Mouse (Mus musculus): ENCODE measurements around the gene Robo3. TPM values are rescaled to one million over a fixed set of nuclear protein-coding genes. Genes with fewer than 3 reads are reported as not detected.
A peak's percentile ranks its signal among the peaks of the same experiment; 100 is the strongest.

The Robo3 gene
- polyA plus RNA-seq, 1 experiment from 2014 or later = 0.06 TPM

- Histone ChIP-seq H3K36me3 (replicated peaks; ENCODE audit: insufficient read depth, low read length) (no peaks in the 10 kb centered on the region), H3K4me3 (ENCODE audit: low read depth, low read length) (no peak overlapping the region), H3K27me3 (ENCODE audit: insufficient read depth, low read length) (peaks cover 56% of the 10 kb centered on the region), H3K4me1 (ENCODE audit: insufficient read depth) (no peaks in the 10 kb centered on the region; the same call in 1 of the 2 replicates), H3K9me3 (ENCODE audit: low read length) (no peaks in the 10 kb centered on the region), H3K4me2 (ENCODE audit: low read depth, low read length) (no peak overlapping the region), H3K9ac (replicated peaks) (no peak overlapping the region), H3K27ac (ENCODE audit: low read depth) (no peak overlapping the region)
- no peak for TF ChIP-seq EP300 (IDR thresholded peaks at IDR 0.05; ENCODE audit: low read depth)
- ATAC-seq (no peak), DNase-seq (no peak)
- 3% methylated on average over 18 of the region's 18 CpGs for WGBS (ENCODE audit: insufficient replicate concordance)
These were observed 946 bp upstream of the Robo3 start for GRCm38 (mm10) chr9:37433823-37434560.

DNA sequence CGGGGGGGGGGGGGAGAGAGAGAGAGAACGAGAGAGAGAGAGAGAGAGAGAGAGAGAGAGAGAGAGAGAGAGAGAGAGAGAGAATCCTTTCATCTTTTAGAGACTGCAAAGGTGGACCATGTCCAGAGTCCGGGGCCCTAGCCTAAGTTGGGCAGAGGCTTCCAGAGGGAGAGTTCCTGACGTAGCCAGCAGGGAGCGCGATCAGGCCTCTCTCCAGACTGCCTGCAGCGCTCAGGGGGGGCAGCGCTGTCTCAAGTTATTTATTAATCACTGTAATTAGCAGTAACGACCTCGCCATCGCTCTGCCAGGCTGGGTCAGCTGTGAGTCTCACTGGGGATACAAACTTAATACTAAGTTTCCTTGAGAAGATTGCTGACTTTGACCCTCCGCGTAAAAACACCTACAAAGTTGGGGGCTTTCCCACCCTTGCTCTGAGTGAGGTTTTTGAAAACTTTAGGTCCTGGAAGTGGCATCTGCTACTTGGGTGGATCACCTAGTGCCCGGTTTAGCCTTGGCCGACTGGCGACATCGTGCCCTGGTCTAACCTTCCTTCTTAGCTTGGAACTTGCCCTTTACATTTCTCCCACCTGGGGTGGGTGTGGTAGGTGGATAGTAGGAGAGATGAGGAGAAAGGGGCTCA lies 900 bp downstream of the Robo3 start:
- WGBS (ENCODE audit: insufficient replicate concordance) = 2% methylated on average over 16 of the region's 17 CpGs
- Histone ChIP-seq H3K27ac (ENCODE audit: low read depth) (no peak overlapping the region), H3K36me3 (replicated peaks; ENCODE audit: insufficient read depth, low read length) (no peaks in the 10 kb centered on the region), H3K4me3 (ENCODE audit: low read depth, low read length) (no peak overlapping the region), H3K9me3 (ENCODE audit: low read length) (no peaks in the 10 kb centered on the region), H3K4me2 (ENCODE audit: low read depth, low read length) (0 out of 2 replicates have a peak overlapping the region, but pooled peaks have one; percentile 4), H3K4me1 (ENCODE audit: insufficient read depth) (no peaks in the 10 kb centered on the region; the same call in 1 of the 2 replicates), H3K9ac (replicated peaks) (no peak overlapping the region), H3K27me3 (ENCODE audit: insufficient read depth, low read length) (peaks cover 64% of the 10 kb centered on the region)
- TF ChIP-seq EP300 (IDR thresholded peaks at IDR 0.05; ENCODE audit: low read depth) (no peak), CTCF (IDR thresholded peaks at IDR 0.05; ENCODE audit: low read depth) (peak; percentile 56)
- 0 out of 2 replicates have a peak, but pooled peaks have one; percentile 51 for ATAC-seq
- peak; percentile 55 for DNase-seq

GRCm38 (mm10) chr9:37430582-37430981 lies 2.5 kb downstream of the Robo3 start:
- no peaks in the 10 kb centered on the region for H3K36me3 ChIP-seq (replicated peaks; ENCODE audit: insufficient read depth, low read length)
- WGBS (ENCODE audit: insufficient replicate concordance) = 3% methylated on average over 12 of the region's 12 CpGs
- H3K9me3 ChIP-seq (ENCODE audit: low read length) = no peaks in the 10 kb centered on the region
- H3K4me1 ChIP-seq (ENCODE audit: insufficient read depth) = no peaks in the 10 kb centered on the region; the same call in 1 of the 2 replicates
- no peak overlapping the region for H3K4me3 ChIP-seq (ENCODE audit: low read depth, low read length)
- H3K27ac ChIP-seq (ENCODE audit: low read depth) = no peak overlapping the region
- peak; percentile 86 for DNase-seq
- ATAC-seq = peak; percentile 68
- H3K4me2 ChIP-seq (ENCODE audit: low read depth, low read length) = no peak overlapping the region
- TF ChIP-seq EP300 (IDR thresholded peaks at IDR 0.05; ENCODE audit: low read depth) (no peak), CTCF (IDR thresholded peaks at IDR 0.05; ENCODE audit: low read depth) (peak; percentile 92)
- peaks cover 64% of the 10 kb centered on the region for H3K27me3 ChIP-seq (ENCODE audit: insufficient read depth, low read length)
- no peak overlapping the region for H3K9ac ChIP-seq (replicated peaks)

- no peak overlapping the region for H3K4me2 ChIP-seq (ENCODE audit: low read depth, low read length)
- H3K36me3 ChIP-seq (replicated peaks; ENCODE audit: insufficient read depth, low read length) = no peaks in the 10 kb centered on the region
- TF ChIP-seq CTCF (IDR thresholded peaks at IDR 0.05; ENCODE audit: low read depth) (no peak), EP300 (IDR thresholded peaks at IDR 0.05; ENCODE audit: low read depth) (no peak)
- H3K9me3 ChIP-seq (ENCODE audit: low read length) = no peaks in the 10 kb centered on the region
- ATAC-seq = no peak
- no peak overlapping the region for H3K27ac ChIP-seq (ENCODE audit: low read depth)
- H3K4me1 ChIP-seq (ENCODE audit: insufficient read depth) = no peaks in the 10 kb centered on the region; the same call in 1 of the 2 replicates
- 14% methylated on average over 26 of the region's 26 CpGs for WGBS (ENCODE audit: insufficient replicate concordance)
- no peak for DNase-seq
- no peak overlapping the region for H3K4me3 ChIP-seq (ENCODE audit: low read depth, low read length)
- H3K27me3 ChIP-seq (ENCODE audit: insufficient read depth, low read length) = peaks cover 54% of the 10 kb centered on the region
- H3K9ac ChIP-seq (replicated peaks) = no peak overlapping the region
These were observed 3.7 kb downstream of the Robo3 start for GRCm38 (mm10) chr9:37429326-37429725.

DNA sequence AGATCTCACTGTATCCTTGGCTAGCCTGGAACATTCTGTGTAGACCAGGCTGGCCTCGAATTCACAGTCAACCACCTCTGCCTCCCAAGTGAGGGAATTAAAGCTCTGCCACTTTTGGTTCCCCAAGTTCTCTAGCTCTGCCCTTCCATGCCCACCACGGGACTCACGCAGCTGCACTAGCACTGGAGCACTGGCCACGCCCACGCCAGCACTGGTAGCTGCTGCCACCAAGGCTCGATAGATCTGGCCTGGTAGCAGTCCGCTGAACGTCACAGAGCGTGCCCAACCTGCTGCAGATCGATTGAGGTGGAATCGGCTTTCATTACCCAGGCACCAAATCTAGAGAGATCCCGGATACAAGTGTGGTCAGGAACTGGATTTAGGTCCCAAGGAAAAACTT lies 11.8 kb downstream of the Robo3 start:
- DNase-seq = peak; percentile 37
- 22% methylated on average over 12 of the region's 12 CpGs for WGBS (ENCODE audit: insufficient replicate concordance)

DNA sequence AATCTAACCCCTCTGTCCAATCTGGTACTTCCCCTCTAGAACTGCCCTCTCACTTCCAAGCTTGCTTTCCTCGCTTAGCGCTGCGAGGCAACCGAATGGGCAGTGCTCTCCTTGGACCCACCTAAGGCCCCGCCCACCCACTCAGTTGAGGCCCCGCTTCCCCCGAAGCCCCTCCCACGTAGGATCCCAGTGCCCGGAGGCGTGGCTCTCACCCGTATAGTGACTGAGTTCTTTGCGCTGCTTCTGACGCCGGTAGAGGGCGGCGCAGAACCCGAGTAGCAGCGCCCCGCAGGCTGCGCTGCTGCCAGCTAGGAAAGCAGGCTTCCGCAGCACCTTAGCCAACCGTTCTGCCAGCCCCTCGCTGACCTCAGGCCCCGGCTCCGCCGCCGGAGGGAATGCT lies 12.4 kb downstream of the Robo3 start:
- no peaks in the 10 kb centered on the region for H3K9me3 ChIP-seq (ENCODE audit: low read length)
- 0 out of 2 replicates have a peak, but pooled peaks cover 5% of the 10 kb centered on the region for H3K27me3 ChIP-seq (ENCODE audit: insufficient read depth, low read length)
- peak; percentile 89 for DNase-seq
- H3K27ac ChIP-seq (ENCODE audit: low read depth) = no peak overlapping the region
- 2% methylated on average over 27 of the region's 27 CpGs for WGBS (ENCODE audit: insufficient replicate concordance)
- peaks cover 6% of the 10 kb centered on the region; the same call in 1 of the 2 replicates for H3K4me1 ChIP-seq (ENCODE audit: insufficient read depth)
- peak overlapping the region; percentile 73 for H3K4me2 ChIP-seq (ENCODE audit: low read depth, low read length)
- H3K4me3 ChIP-seq (ENCODE audit: low read depth, low read length) = peak overlapping the region; percentile 26
- ATAC-seq = peak; percentile 93
- peak; percentile 68 for TF ChIP-seq CTCF (IDR thresholded peaks at IDR 0.05; ENCODE audit: low read depth)
- TF ChIP-seq EP300 (IDR thresholded peaks at IDR 0.05; ENCODE audit: low read depth) = no peak
- no peaks in the 10 kb centered on the region for H3K36me3 ChIP-seq (replicated peaks; ENCODE audit: insufficient read depth, low read length)
- H3K9ac ChIP-seq (replicated peaks) = peak overlapping the region; percentile 54; the same call in 1 of the 2 replicates

More for the DNA sequence above, 11.8 kb downstream of the Robo3 start:
- Histone ChIP-seq H3K27me3 (ENCODE audit: insufficient read depth, low read length) (0 out of 2 replicates have a peak, but pooled peaks cover 5% of the 10 kb centered on the region), H3K9ac (replicated peaks) (peak overlapping the region; percentile 54; the same call in 1 of the 2 replicates), H3K27ac (ENCODE audit: low read depth) (no peak overlapping the region), H3K4me1 (ENCODE audit: insufficient read depth) (peaks cover 6% of the 10 kb centered on the region; the same call in 1 of the 2 replicates), H3K4me2 (ENCODE audit: low read depth, low read length) (peak overlapping the region; percentile 73), H3K4me3 (ENCODE audit: low read depth, low read length) (peak overlapping the region; percentile 26; the same call in 1 of the 2 replicates), H3K36me3 (replicated peaks; ENCODE audit: insufficient read depth, low read length) (no peaks in the 10 kb centered on the region), H3K9me3 (ENCODE audit: low read length) (no peaks in the 10 kb centered on the region)
- TF ChIP-seq EP300 (IDR thresholded peaks at IDR 0.05; ENCODE audit: low read depth) (no peak), CTCF (IDR thresholded peaks at IDR 0.05; ENCODE audit: low read depth) (no peak)
- ATAC-seq = peak; percentile 32
